Mouse (Mus musculus) spleen, adult 2 months (tissue): ENCODE data around the gene Tmem37. TPM values are rescaled to one million over a fixed set of nuclear protein-coding genes. Genes with fewer than 3 reads are reported as not detected.

Experiments
- DNase-seq, 2 experiments: peaks; one replicate each; pipeline versions ENCODE4 v3.0.0 to v3.0.0-alpha.2; 2012 to 2021; ENCODE audit warnings: low spot score in 2 of 2, low read depth in 1 of 2
- H3K27ac ChIP-seq: fragments of 200-500 bp; 2 replicates; pipeline ENCODE4 v1.5.1; 2012; ENCODE audit warnings: low read length, inconsistent platforms; ENCODE audit not compliant: insufficient read depth
- H3K27me3 ChIP-seq: fragments of 200-500 bp; 2 replicates; pipeline ENCODE4 v1.6.1; 2012; ENCODE audit warnings: mild to moderate bottlenecking, moderate library complexity, low read length, inconsistent platforms; ENCODE audit not compliant: control insufficient read depth, insufficient read depth
- H3K36me3 ChIP-seq: fragments of 200-500 bp; 2 replicates; pipeline ENCODE4 v1.6.1; 2012; ENCODE audit warnings: mild to moderate bottlenecking, low read length, inconsistent platforms; ENCODE audit not compliant: control insufficient read depth, insufficient read depth
- H3K4me1 ChIP-seq: fragments of 200-500 bp; 2 replicates; pipeline ENCODE4 v1.6.1; 2011; ENCODE audit warnings: inconsistent platforms; ENCODE audit not compliant: control insufficient read depth, insufficient read depth, insufficient read length
- H3K4me3 ChIP-seq: fragments of 200-500 bp; 2 replicates; pipeline ENCODE4 v1.5.1; 2011; ENCODE audit warnings: mild to moderate bottlenecking, inconsistent platforms; ENCODE audit not compliant: insufficient read depth, insufficient read length; ENCODE audit errors: extremely low read depth
- CTCF ChIP-seq: fragments of 200-500 bp; IDR thresholded peaks from 2 replicates; pipeline ENCODE4 v1.5.1; 2011; ENCODE audit warnings: mild to moderate bottlenecking, inconsistent platforms; ENCODE audit not compliant: insufficient read depth, insufficient read length, insufficient replicate concordance; ENCODE audit errors: extremely low read depth
- POLR2A ChIP-seq: fragments of 200-500 bp; IDR thresholded peaks from 2 replicates; pipeline ENCODE4 v1.6.1; 2011; ENCODE audit warnings: low read depth, low read length, inconsistent platforms
- WGBS: fragments of 180-500 bp; shearing (Covaris S2); methylation state at CpG from one replicate; pipeline ENCODE4 v1.1.7; 2018; 5-methylcytosine and 5-hydroxymethylcytosine counted together
- polyA plus RNA-seq: library from polyadenylated mRNA; depleted of rRNA; stranded (reverse); fragments of >200 nt; gene quantifications from 2 replicates; pipeline ENCODE4 v1.2.3, GENCODE M21; 2012

Gene Tmem37
- polyA plus RNA-seq, 1 experiment = 17.3 TPM

DNA sequence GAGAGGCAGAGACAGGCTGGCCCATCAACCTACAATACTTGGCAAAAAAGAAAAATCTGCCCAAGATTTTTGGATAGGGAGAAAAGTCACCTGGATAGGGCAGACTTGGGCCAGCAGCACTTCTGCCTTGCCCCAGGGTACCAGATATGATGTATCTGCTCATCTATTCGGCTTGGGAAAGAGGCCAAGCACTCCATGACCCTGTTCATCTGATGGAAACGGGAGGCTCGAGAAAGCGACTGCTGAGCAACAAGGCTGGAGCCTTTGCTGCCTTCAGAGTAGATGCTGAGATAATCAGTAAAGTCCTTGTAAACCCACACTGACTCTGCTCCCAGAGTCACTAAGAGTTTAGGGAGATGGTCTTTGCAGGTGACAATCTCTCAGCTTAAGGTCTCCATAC, 45.5 kb upstream of the Tmem37 start:
- Histone ChIP-seq H3K27ac (no peak overlapping the region), H3K4me1 (peaks cover 8% of the 10 kb centered on the region; the same call in 1 of the 2 replicates), H3K4me3 (no peak overlapping the region), H3K36me3 (peaks cover 15% of the 10 kb centered on the region), H3K27me3 (no peaks in the 10 kb centered on the region)
- no peak for DNase-seq
- WGBS = 89% methylated on average over 4 of the region's 4 CpGs
- TF ChIP-seq CTCF (no peak), POLR2A (no peak)

- DNase-seq = no peak
- TF ChIP-seq CTCF = no peak
- TF ChIP-seq POLR2A = no peak
- H3K36me3 ChIP-seq = peaks cover 17% of the 10 kb centered on the region
- WGBS = 93% methylated on average over 2 of the region's 2 CpGs
- no peaks in the 10 kb centered on the region for H3K27me3 ChIP-seq
- H3K4me1 ChIP-seq = peaks cover 8% of the 10 kb centered on the region; the same call in 1 of the 2 replicates
- no peak overlapping the region for H3K27ac ChIP-seq
- H3K4me3 ChIP-seq = no peak overlapping the region
These were observed 45.0 kb upstream of the Tmem37 start for GRCm38 (mm10) chr1:120118854-120119253.

- Histone ChIP-seq H3K4me3 (no peak overlapping the region), H3K36me3 (peaks cover 17% of the 10 kb centered on the region), H3K4me1 (no peaks in the 10 kb centered on the region; the same call in 1 of the 2 replicates), H3K27ac (no peak overlapping the region), H3K27me3 (no peaks in the 10 kb centered on the region)
- DNase-seq = no peak
- TF ChIP-seq POLR2A = no peak
- no peak for TF ChIP-seq CTCF
- WGBS = 91% methylated on average over 11 of the region's 11 CpGs
These were observed 42.2 kb upstream of the Tmem37 start for GRCm38 (mm10) chr1:120116106-120116505.

- no peak overlapping the region for H3K27ac ChIP-seq
- no peak overlapping the region for H3K4me3 ChIP-seq
- 91% methylated on average over 9 of the region's 9 CpGs for WGBS
- TF ChIP-seq CTCF = no peak
- no peak for TF ChIP-seq POLR2A
- no peak for DNase-seq
- H3K4me1 ChIP-seq = no peaks in the 10 kb centered on the region; the same call in 1 of the 2 replicates
- no peaks in the 10 kb centered on the region for H3K27me3 ChIP-seq
- peaks cover 17% of the 10 kb centered on the region for H3K36me3 ChIP-seq
These were observed 41.8 kb upstream of the Tmem37 start for GRCm38 (mm10) chr1:120115671-120116081.

GRCm38 (mm10) chr1:120112251-120113187, 38.6 kb upstream of the Tmem37 start:
- Histone ChIP-seq H3K4me1 (no peaks in the 10 kb centered on the region), H3K4me3 (no peak overlapping the region), H3K27me3 (no peaks in the 10 kb centered on the region), H3K27ac (no peak overlapping the region), H3K36me3 (peaks cover 17% of the 10 kb centered on the region)
- no peak for DNase-seq
- no peak for TF ChIP-seq CTCF
- TF ChIP-seq POLR2A = no peak
- whole genome bisulfite sequencing = 68% methylated on average over 12 of the region's 12 CpGs

- Histone ChIP-seq H3K36me3 (peaks cover 17% of the 10 kb centered on the region), H3K4me1 (no peaks in the 10 kb centered on the region), H3K27me3 (no peaks in the 10 kb centered on the region), H3K27ac (no peak overlapping the region), H3K4me3 (no peak overlapping the region)
- 95% methylated on average over 8 of the region's 8 CpGs for WGBS
- no peak for DNase-seq
- TF ChIP-seq CTCF (no peak), POLR2A (no peak)
These were observed 37.9 kb upstream of the Tmem37 start for GRCm38 (mm10) chr1:120111766-120112165.

DNA sequence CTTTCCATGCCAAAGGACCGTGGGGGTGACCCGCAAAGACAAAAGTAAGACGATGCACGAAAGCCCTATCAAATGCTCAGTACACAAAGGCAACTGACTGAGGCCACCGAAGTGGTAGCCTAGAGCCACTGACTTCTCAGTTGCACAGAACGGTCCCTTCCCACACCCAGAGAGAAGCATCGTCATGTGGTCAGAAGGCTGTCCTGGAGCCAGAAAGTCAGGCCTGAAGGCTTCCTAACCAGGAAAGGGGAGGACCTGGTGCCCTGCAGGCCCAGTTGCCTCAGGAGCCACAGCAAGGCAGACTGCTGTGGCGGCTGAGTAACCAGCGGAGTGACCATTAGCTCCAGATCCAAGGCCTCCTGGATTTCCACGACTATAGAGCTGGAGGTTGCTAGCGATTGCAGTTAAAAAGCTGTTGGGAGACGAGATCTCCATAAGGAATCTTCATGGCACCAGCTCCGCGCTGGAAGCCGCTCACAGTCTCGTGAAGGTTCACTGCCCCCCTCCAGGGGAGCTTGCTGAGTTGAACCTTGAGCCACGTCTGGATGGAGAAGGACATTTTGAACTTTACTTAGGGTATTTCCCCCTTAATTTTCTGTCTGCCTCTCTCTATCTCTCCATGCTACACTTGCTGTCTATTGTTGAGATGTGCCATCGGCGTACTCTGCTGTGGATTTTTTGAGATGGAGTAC, 36.0 kb upstream of the Tmem37 start:
- no peaks in the 10 kb centered on the region for H3K27me3 ChIP-seq
- DNase-seq = no peak
- H3K36me3 ChIP-seq = peaks cover 6% of the 10 kb centered on the region
- H3K27ac ChIP-seq = no peak overlapping the region
- no peak for TF ChIP-seq CTCF
- no peak for TF ChIP-seq POLR2A
- no peak overlapping the region for H3K4me3 ChIP-seq
- no peaks in the 10 kb centered on the region for H3K4me1 ChIP-seq
- 94% methylated on average over 19 of the region's 19 CpGs for WGBS
